25 mouse cellular contexts compared by ENCODE assay signal in genomic region chr10:128347541-128347940, GRCm38 (mm10). TPM values are rescaled to one million over a fixed set of nuclear protein-coding genes. Genes with fewer than 3 reads are reported as not detected.
DNase-seq lines count a peak whose midpoint lies in the region; ATAC-seq and TF ChIP-seq lines count a peak whose summit lies in the region.
"Had no signal": no experiment of that assay in that cellular context is flagged by ENCODE, and none has a peak within 500 bp of the region (broad histone marks: within the 10 kb centered on the region; RNA-seq: fewer than 3 reads in every experiment).

No protein-coding gene starts in this region.

- H3K27ac ChIP-seq in heart, embryonic 13.5 days (replicated peaks): 0 out of 2 replicates have a peak overlapping the region, but pooled peaks have one; percentile 18
- no peak overlapping the region for H3K27ac ChIP-seq in heart, embryonic 10.5 days
- peak overlapping the region; percentile 4 for H3K27ac ChIP-seq in ES-Bruce4 (ENCODE audit: insufficient read depth, low read length)
- H3K27ac ChIP-seq: embryonic facial prominence, embryonic 13.5 days; embryonic facial prominence, embryonic 15.5 days; forebrain, embryonic 10.5 days; forebrain, embryonic 12.5 days had no signal

- 85% methylated on average over 8 of the region's 8 CpGs for WGBS in heart, embryonic 13.5 days
- WGBS in heart, embryonic 10.5 days: 92% methylated on average over 8 of the region's 8 CpGs

- H3K36me3 ChIP-seq in heart, embryonic 13.5 days: peaks cover 38% of the 10 kb centered on the region
- H3K36me3 ChIP-seq in heart, embryonic 10.5 days: peaks cover 35% of the 10 kb centered on the region
- peaks cover 49% of the 10 kb centered on the region for H3K36me3 ChIP-seq in ES-Bruce4 (ENCODE audit: control insufficient read depth, insufficient read depth, low read length, poor library complexity, severe bottlenecking)

- no peak for TF ChIP-seq CTCF in ES-Bruce4 (IDR thresholded peaks at IDR 0.05; ENCODE audit: low read depth, low read length)

- no peak for ATAC-seq in heart, embryonic 13.5 days (ENCODE audit: extremely low read depth, insufficient number of reproducible peaks, low FRiP score, low TSS enrichment)
- ATAC-seq in activated CD4-positive, CD25-positive, alpha-beta regulatory T cell, adult 4 months: no peak
- ATAC-seq in cerebellum, adult (ENCODE audit: insufficient number of reproducible peaks, low FRiP score, low TSS enrichment): no peak
- ATAC-seq: forebrain, embryonic 14.5 days; forebrain, postnatal 0 days had no signal

- no peak overlapping the region for H3K4me2 ChIP-seq in heart, embryonic 13.5 days
- H3K4me2 ChIP-seq: embryonic facial prominence, embryonic 13.5 days; embryonic facial prominence, embryonic 15.5 days; forebrain, embryonic 12.5 days had no signal

- H3K9ac ChIP-seq in heart, embryonic 13.5 days: no peak overlapping the region
- peak overlapping the region; percentile 2; the same call in 1 of the 2 replicates for H3K9ac ChIP-seq in ES-Bruce4 (ENCODE audit: low read depth, poor library complexity, severe bottlenecking)
- H3K9ac ChIP-seq: embryonic facial prominence, embryonic 13.5 days; embryonic facial prominence, embryonic 15.5 days; forebrain, embryonic 12.5 days; forebrain, postnatal 0 days had no signal

- peaks cover 46% of the 10 kb centered on the region for H3K4me1 ChIP-seq in heart, embryonic 13.5 days
- peaks cover 25% of the 10 kb centered on the region for H3K4me1 ChIP-seq in heart, embryonic 10.5 days
- H3K4me1 ChIP-seq in ES-Bruce4 (ENCODE audit: control insufficient read depth, insufficient read depth, low read length): no peaks in the 10 kb centered on the region

- no peak for TF ChIP-seq POLR2A in ES-Bruce4 (IDR thresholded peaks at IDR 0.05; ENCODE audit: insufficient read depth, low read length)

- no peak for TF ChIP-seq EP300 in ES-Bruce4 (IDR thresholded peaks at IDR 0.05; ENCODE audit: insufficient read depth, low read depth, low read length)

- no peak for DNase-seq in heart, embryonic 10.5 days (ENCODE audit: low spot score)
- peak; percentile 33 for DNase-seq in ES-CJ7 (ENCODE audit: low read depth, low spot score)
- peak; percentile 61 for DNase-seq in ZHBTc4 (ENCODE audit: low read depth, low spot score)
- no peak for DNase-seq in layer of hippocampus, postnatal 10 days (ENCODE audit: low spot score in 2 of 2)
- DNase-seq: adrenal gland, adult 8-10 months; adrenal gland, postnatal 14 days; adrenal gland, postnatal 36 days; cerebellum, adult 11 months; cerebellum, adult 18-20 months; cerebellum, adult 8-10 months; cerebellum, adult 9-11 months; cerebellum, postnatal 14 days; cerebellum, postnatal 36 days; embryo, embryonic 11 days; forebrain, postnatal 0 days had no signal

- no peaks in the 10 kb centered on the region for H3K9me3 ChIP-seq in heart, embryonic 13.5 days
- H3K9me3 ChIP-seq in heart, embryonic 10.5 days: no peaks in the 10 kb centered on the region
- no peaks in the 10 kb centered on the region for H3K9me3 ChIP-seq in ES-Bruce4 (replicated peaks; ENCODE audit: control insufficient read depth, insufficient read depth, low read length, poor library complexity, severe bottlenecking)
- H3K9me3 ChIP-seq: embryonic facial prominence, embryonic 13.5 days; embryonic facial prominence, embryonic 15.5 days; forebrain, embryonic 10.5 days; forebrain, embryonic 12.5 days had no signal

- no peaks in the 10 kb centered on the region for H3K27me3 ChIP-seq in heart, embryonic 13.5 days (replicated peaks)
- H3K27me3 ChIP-seq in heart, embryonic 10.5 days (ENCODE audit: insufficient read depth, poor library complexity, severe bottlenecking): no peaks in the 10 kb centered on the region
- no peaks in the 10 kb centered on the region for H3K27me3 ChIP-seq in ES-Bruce4 (ENCODE audit: control insufficient read depth, insufficient read depth, low read length, poor library complexity, severe bottlenecking)
- H3K27me3 ChIP-seq: embryonic facial prominence, embryonic 13.5 days; embryonic facial prominence, embryonic 15.5 days; forebrain, embryonic 12.5 days had no signal

- H3K4me3 ChIP-seq in heart, embryonic 13.5 days: no peak overlapping the region
- no peak overlapping the region for H3K4me3 ChIP-seq in heart, embryonic 10.5 days
- H3K4me3 ChIP-seq in ES-Bruce4 (ENCODE audit: low read depth, low read length): no peak overlapping the region
- H3K4me3 ChIP-seq: embryonic facial prominence, embryonic 13.5 days; embryonic facial prominence, embryonic 15.5 days; erythroblast, embryonic 14.5 days; forebrain, embryonic 10.5 days; forebrain, embryonic 12.5 days had no signal

RNA-seq across cellular contexts. Expression of gene Cs, which starts 10.0 kb away (rescaled TPM):
- polyA plus RNA-seq in heart, embryonic 13.5 days (2015; fragmentation: Nextera tagmentation; extraction: Ambion mirVana): 396 and 409 TPM in 2 replicates
- 347 and 474 TPM in 2 replicates for polyA plus RNA-seq in heart, embryonic 10.5 days (2016; fragmentation: Nextera tagmentation; extraction: Ambion mirVana)
- 197 and 202 TPM in 2 replicates for polyA plus RNA-seq in ES-Bruce4 (2011; ENCODE audit: insufficient read depth, insufficient read length, low read depth, missing spikeins)
- 100 to 1,000 TPM; 277 to 286 TPM for total RNA-seq in layer of hippocampus, postnatal 10 days (2021)
- 100 to 1,000 TPM; 145 to 149 TPM for polyA plus RNA-seq in activated CD4-positive, CD25-positive, alpha-beta regulatory T cell, adult 4 months (2017; shearing (Covaris generic))

RNA-seq across cellular contexts. Expression of gene Coq10a, which starts 21.3 kb away (rescaled TPM):
- 11.8 and 12.6 TPM in 2 replicates for polyA plus RNA-seq in heart, embryonic 13.5 days (2015; fragmentation: Nextera tagmentation; extraction: Ambion mirVana)
- polyA plus RNA-seq in heart, embryonic 10.5 days (2016; fragmentation: Nextera tagmentation; extraction: Ambion mirVana): 9.7 and 10.7 TPM in 2 replicates
- 18.7 and 20.2 TPM in 2 replicates for polyA plus RNA-seq in ES-Bruce4 (2011; ENCODE audit: insufficient read depth, insufficient read length, low read depth, missing spikeins)
- 10 to 100 TPM; 55.6 to 58.8 TPM for total RNA-seq in layer of hippocampus, postnatal 10 days (2021)
- polyA plus RNA-seq in activated CD4-positive, CD25-positive, alpha-beta regulatory T cell, adult 4 months (2017; shearing (Covaris generic)): 10 to 100 TPM; 14.3 to 20.3 TPM

RNA-seq across cellular contexts. Expression of gene Cnpy2, which starts 25.3 kb away (rescaled TPM):
- 193 and 228 TPM in 2 replicates for polyA plus RNA-seq in heart, embryonic 13.5 days (2015; fragmentation: Nextera tagmentation; extraction: Ambion mirVana)
- polyA plus RNA-seq in heart, embryonic 10.5 days (2016; fragmentation: Nextera tagmentation; extraction: Ambion mirVana): 220 and 255 TPM in 2 replicates
- polyA plus RNA-seq in ES-Bruce4 (2011; ENCODE audit: insufficient read depth, insufficient read length, low read depth, missing spikeins): 62.9 and 68.4 TPM in 2 replicates
- 10 to 100 TPM; 75.5 to 78.5 TPM for total RNA-seq in layer of hippocampus, postnatal 10 days (2021)
- polyA plus RNA-seq in activated CD4-positive, CD25-positive, alpha-beta regulatory T cell, adult 4 months (2017; shearing (Covaris generic)): 100 to 1,000 TPM in 1 of 2 experiments, 10 to 100 TPM in 1; 96.7 to 115 TPM

RNA-seq across cellular contexts. Expression of gene Ankrd52, which starts 29.4 kb away (rescaled TPM):
- polyA plus RNA-seq in heart, embryonic 13.5 days (2015; fragmentation: Nextera tagmentation; extraction: Ambion mirVana): 8.8 and 9.4 TPM in 2 replicates
- 10.9 and 12.7 TPM in 2 replicates for polyA plus RNA-seq in heart, embryonic 10.5 days (2016; fragmentation: Nextera tagmentation; extraction: Ambion mirVana)
- polyA plus RNA-seq in ES-Bruce4 (2011; ENCODE audit: insufficient read depth, insufficient read length, low read depth, missing spikeins): 28.8 and 29.0 TPM in 2 replicates
- total RNA-seq in layer of hippocampus, postnatal 10 days (2021): 10 to 100 TPM; 79.0 to 80.3 TPM
- 1 to 10 TPM; 2.6 to 4.5 TPM for polyA plus RNA-seq in activated CD4-positive, CD25-positive, alpha-beta regulatory T cell, adult 4 months (2017; shearing (Covaris generic))

RNA-seq across cellular contexts. Expression of gene Pan2, which starts 44.4 kb away (rescaled TPM):
- 24.9 and 25.7 TPM in 2 replicates for polyA plus RNA-seq in heart, embryonic 13.5 days (2015; fragmentation: Nextera tagmentation; extraction: Ambion mirVana)
- polyA plus RNA-seq in heart, embryonic 10.5 days (2016; fragmentation: Nextera tagmentation; extraction: Ambion mirVana): 29.9 and 31.4 TPM in 2 replicates
- polyA plus RNA-seq in ES-Bruce4 (2011; ENCODE audit: insufficient read depth, insufficient read length, low read depth, missing spikeins): 40.5 and 40.8 TPM in 2 replicates
- total RNA-seq in layer of hippocampus, postnatal 10 days (2021): 10 to 100 TPM; 15.5 to 15.8 TPM
- polyA plus RNA-seq in activated CD4-positive, CD25-positive, alpha-beta regulatory T cell, adult 4 months (2017; shearing (Covaris generic)): 10 to 100 TPM; 18.9 to 21.1 TPM

Comparison
In these comparisons a context has a peak if more than half of its experiments do, and no peak if none do; other contexts are left out.
1. DNase-seq: peak in ES-CJ7 (single experiment) and ZHBTc4 (single experiment); none in heart, embryonic 10.5 days (single experiment) and layer of hippocampus, postnatal 10 days (0 of 2).